Mouse (Mus musculus) CH12.LX (cell line): ENCODE results near the gene Mettl6.

Experiments
- CHD2 ChIP-seq: IDR thresholded peaks from 2 replicates; pipeline ENCODE4 v1.6.1; 2011; ENCODE audit warnings: low read length, improper control_type of control experiment
- CTCF ChIP-seq, 2 experiments: IDR thresholded peaks in 1 of 2; conservative IDR thresholded peaks in 1 of 2; 2 replicates each; pipeline ENCODE4 v1.5.1; 2011 to 2012; ENCODE audit warnings: low read depth in 2 of 2, low read length in 2 of 2, improper control_type of control experiment in 1 of 2, inconsistent platforms in 1 of 2, mild to moderate bottlenecking in 1 of 2, moderate library complexity in 1 of 2
- POLR2AphosphoS2 ChIP-seq: IDR thresholded peaks from 2 replicates; pipeline ENCODE4 v1.6.1; 2011; ENCODE audit warnings: low read depth, low read length, improper control_type of control experiment
- ZNF384 ChIP-seq: IDR thresholded peaks from 2 replicates; pipeline ENCODE4 v1.6.1; 2012; ENCODE audit warnings: low read depth, low read length, improper control_type of control experiment, inconsistent platforms

DNA sequence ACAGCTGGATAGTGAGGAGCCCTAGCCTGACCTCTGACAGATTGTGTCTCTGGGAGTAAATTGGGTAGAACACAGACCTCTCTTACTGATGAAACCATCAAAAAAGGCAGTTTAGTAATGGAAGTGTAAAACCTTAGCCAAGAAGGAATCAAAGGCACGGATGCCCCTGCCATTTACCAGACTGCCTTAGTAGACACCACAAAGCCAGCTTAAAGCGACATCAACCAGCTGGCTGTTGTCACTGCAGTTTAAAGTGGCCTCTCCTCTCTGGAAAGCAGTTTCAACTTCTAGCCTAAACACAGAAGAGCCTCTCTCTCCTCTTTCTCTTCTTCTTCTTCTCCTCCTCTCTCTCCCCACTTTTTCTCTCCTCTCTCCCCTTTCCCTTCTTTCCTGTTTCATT lies 26.5 kb upstream of the Mettl6 start:
- no peak for TF ChIP-seq CHD2
- TF ChIP-seq ZNF384: no peak
- TF ChIP-seq CTCF (conservative IDR thresholded peaks at IDR 0.05 in 1 of 2, IDR thresholded peaks at IDR 0.05 in 1 of 2; ENCODE audit: low read depth in 2 of 2, low read length in 2 of 2): no peak
- TF ChIP-seq POLR2AphosphoS2: no peak
